Mouse (Mus musculus): ENCODE results near the gene Mybphl.

DNA sequence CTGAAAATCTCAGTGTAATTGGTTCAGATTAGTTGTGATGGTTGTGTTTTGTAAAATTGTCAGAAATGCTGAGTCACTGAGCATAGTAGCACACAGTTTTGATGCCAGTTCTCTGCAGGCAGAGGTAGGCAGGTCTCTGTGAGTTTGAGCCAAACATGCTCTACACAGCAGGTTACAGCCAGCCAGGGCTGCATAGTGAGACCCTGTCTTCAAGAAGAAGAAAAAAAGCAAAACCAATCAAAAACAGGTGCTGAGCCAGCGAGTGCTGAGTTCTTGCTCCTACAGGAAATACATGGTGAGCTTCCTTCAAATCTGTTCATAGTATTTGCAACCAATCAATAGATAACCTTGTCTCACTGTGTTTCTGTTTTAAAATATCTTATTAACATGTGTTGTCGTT lies 46.2 kb upstream of the Mybphl start:
- TF ChIP-seq GATA1 (IDR thresholded peaks at IDR 0.05; ENCODE audit: low read length) (no peak), TAL1 (IDR thresholded peaks at IDR 0.05; ENCODE audit: low read length) (no peak)
